Mouse (Mus musculus) gastrocnemius, adult 2 months (tissue): ENCODE results near the gene Gcgr. TPM values are rescaled to one million over a fixed set of nuclear protein-coding genes. Genes with fewer than 3 reads are reported as not detected.

Experiments
- DNase-seq: peaks from one replicate; pipeline ENCODE4 v3.0.0; 2022
- H3K27ac ChIP-seq: fragments of 200-600 bp; 2 replicates; pipeline ENCODE4 v1.8.1; 2022; ENCODE audit warnings: mild to moderate bottlenecking
- H3K4me3 ChIP-seq: fragments of 200-600 bp; 2 replicates; pipeline ENCODE4 v1.8.1; 2022; ENCODE audit warnings: mild to moderate bottlenecking, moderate library complexity
- CTCF ChIP-seq: fragments of 200-600 bp; IDR thresholded peaks from 2 replicates; pipeline ENCODE4 v1.8.1; 2022; ENCODE audit warnings: antibody characterized with exemption, mild to moderate bottlenecking, moderate library complexity
- intact Hi-C: fragments of 180-260 bp; cut with DNase I; formaldehyde crosslinking; loops from one replicate; pipeline ENCODE4 v1.15.1; 2025
- total RNA-seq, 2 experiments: library from RNA; stranded (reverse); gene quantifications; 2 replicates each; pipeline ENCODE4 v1.2.3; 2021

Gcgr gene
- total RNA-seq, 2 experiments from 2014 or later: 0.33 TPM; not detected in 1

DNA sequence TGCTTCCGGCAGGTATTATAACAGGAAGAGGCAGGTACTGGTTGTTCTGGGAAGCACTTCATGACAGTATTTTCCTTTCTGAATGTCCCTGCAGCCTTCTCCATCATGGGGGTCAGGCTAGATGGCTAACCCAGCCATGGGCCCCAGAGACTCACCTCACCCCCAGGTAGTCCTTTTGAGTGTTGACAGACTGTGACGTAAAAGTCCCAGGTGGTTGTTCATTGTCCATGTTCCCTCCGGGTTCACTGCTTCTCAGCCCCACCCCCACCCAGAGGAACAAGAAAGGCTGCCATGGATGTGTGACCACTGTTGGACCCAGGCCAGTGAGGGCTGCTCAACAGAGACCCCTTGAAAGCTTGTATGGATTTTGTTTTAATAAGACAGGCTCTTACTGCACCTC lies 37.1 kb upstream of the Gcgr start:
- intact Hi-C loops: loop anchor here (5.0 to 10.0 kb wide), 2 partner anchors 219 to 291 kb away; partner anchors contain the start of genes Cenpx, Gps1, Lrrc45 and Rfng
- H3K27ac ChIP-seq: no peak overlapping the region
- H3K4me3 ChIP-seq: peak overlapping the region; percentile 92; the same call in 1 of the 2 replicates

DNA sequence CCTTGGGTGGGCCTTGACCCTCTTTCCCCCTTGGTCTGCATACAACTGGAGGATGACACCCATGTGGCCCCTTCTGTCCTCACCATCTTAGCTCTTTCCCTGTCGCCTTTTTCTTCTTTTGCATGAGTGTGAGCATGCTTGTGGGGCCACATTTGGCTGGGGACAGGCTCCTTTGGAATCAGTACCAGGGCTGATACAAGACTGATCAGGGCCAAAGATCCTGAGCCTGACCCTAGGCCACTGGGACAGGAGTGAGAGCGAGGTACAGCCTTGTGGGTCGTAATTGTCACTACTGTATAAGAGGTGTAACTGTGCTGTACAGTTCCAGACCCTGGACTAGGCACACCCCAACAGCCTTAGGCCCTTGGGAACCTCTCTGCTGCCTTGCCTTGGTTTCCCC lies 36.6 kb upstream of the Gcgr start:
- TF ChIP-seq CTCF: no peak
- H3K27ac ChIP-seq: no peak overlapping the region
- DNase-seq: no peak
- H3K4me3 ChIP-seq: no peak overlapping the region
- intact Hi-C loops: loop anchor here (5.0 to 10.0 kb wide), 2 partner anchors 218 to 291 kb away; partner anchors contain the start of genes Cenpx, Gps1, Lrrc45 and Rfng

More for the DNA sequence above, 37.1 kb upstream of the Gcgr start:
- no peak for TF ChIP-seq CTCF
- DNase-seq: no peak

DNA sequence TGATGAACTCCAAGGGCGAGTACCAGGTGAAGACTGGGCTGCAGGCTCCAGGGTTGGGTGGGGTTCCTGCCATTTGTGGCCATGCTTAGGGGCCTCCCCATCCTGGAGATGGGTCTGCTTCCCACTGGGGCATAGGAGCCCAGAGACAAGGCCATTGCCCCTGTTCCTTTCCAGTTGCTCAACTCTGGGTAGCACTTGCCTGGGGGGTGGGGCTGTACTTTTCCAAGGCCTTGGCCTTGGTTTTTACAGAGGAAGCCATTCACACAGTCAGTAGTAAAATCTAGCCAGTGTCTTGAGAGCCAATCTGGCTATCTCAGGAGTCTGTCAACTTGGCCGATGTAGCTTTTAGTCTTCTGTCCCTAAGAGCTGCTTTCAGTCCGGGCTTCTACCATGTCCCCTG lies 33.1 kb upstream of the Gcgr start:
- TF ChIP-seq CTCF: no peak
- intact Hi-C loops: loop anchor here (10.0 kb wide), 1 partner anchor 287 kb away; the partner anchor contains the start of genes Gps1 and Rfng
- peak overlapping the region; percentile 28; the same call in 1 of the 2 replicates for H3K27ac ChIP-seq
- no peak overlapping the region for H3K4me3 ChIP-seq
- DNase-seq: no peak

DNA sequence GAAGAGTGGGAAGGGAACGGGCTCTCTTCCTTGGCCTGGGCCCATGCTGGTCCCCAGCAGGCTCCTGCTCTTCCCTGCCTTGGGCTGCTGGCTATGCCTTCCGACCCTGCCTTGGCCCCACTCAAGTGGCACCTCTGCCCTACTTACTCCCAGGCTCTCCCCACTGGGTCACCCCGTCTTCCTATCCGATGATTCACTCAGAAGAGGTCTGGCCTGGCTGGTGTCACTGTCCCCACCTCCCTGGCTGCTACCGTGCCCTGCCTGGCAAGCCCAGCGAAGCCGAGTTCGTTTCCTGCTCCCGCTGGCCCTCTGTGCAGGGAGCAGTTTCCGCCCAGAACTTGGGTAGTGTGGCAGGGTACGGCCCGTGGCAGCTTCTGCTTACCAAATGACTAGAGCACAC lies 32.3 kb upstream of the Gcgr start:
- peak overlapping the region; percentile 28; the same call in 1 of the 2 replicates for H3K27ac ChIP-seq
- no peak for TF ChIP-seq CTCF
- intact Hi-C loops: loop anchor here (10.0 kb wide), 1 partner anchor 287 kb away; the partner anchor contains the start of genes Gps1 and Rfng
- H3K4me3 ChIP-seq: no peak overlapping the region
- DNase-seq: no peak

DNA sequence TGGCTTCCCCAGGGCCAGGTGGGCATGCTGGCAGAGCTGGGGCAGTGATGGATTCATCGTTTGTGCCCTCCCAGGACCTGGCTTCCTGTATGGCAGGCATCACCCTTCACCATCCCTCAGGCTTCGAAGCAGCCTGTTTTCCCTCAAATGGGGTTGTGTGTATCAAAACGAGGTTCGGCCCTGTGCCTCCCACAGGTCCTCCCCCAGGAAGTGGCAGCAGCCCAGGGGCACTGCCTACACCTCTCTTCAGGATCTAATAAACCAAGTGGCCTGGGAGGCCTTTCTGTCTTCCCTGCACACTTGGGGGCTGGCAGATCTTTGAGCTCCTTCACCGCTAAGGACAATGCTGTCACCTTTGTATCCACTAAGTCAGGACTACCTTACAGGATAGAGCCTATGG lies 31.6 kb upstream of the Gcgr start:
- no peak for DNase-seq
- Histone ChIP-seq H3K27ac (no peak overlapping the region), H3K4me3 (no peak overlapping the region)
- no peak for TF ChIP-seq CTCF
- intact Hi-C loops: loop anchor here (10.0 kb wide), 1 partner anchor 286 kb away; the partner anchor contains the start of genes Gps1 and Rfng

DNA sequence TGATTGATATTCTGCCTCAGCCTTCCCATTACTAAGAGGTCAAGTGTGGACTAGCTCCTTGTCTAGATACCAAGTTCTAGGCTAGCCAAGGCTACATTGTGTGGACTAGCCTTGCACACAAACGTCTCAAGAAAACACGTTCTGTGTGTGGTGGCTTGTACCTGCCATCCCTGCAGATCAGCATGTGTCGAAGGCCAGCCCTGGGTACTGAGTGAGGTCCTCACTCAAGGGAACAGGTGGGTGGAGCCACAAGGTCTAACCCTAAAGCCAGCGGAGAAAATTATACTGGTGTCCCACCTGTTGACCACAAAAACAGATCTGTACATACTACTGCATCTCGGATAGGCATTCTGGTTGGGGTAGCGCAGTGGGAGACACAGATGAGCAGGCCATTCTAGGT lies 30.6 kb upstream of the Gcgr start:
- no peak for DNase-seq
- TF ChIP-seq CTCF: no peak
- no peak overlapping the region for H3K4me3 ChIP-seq
- intact Hi-C loops: loop anchor here (10.0 kb wide), 1 partner anchor 285 kb away; the partner anchor contains the start of genes Gps1 and Rfng
- H3K27ac ChIP-seq: no peak overlapping the region

DNA sequence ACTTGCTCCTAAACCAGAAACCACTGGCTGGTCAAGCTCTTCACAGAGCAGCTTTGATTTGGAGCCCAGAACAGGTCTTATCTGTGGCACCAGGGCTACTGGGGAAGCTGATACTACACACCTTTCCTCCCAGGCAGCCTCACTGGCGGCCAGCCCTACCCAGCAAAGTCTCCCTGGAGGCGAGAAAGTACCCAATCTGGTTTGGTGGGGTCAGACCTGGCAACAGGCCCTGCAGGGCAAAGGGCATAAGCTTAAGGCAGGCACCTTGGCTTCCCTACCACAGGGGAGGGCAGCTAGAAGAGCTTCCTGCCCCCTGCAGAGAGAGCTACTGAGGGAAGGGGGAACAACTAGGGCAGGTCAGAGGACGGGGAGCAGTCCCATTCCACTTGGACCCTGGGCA lies 30.1 kb upstream of the Gcgr start:
- Histone ChIP-seq H3K27ac (no peak overlapping the region), H3K4me3 (no peak overlapping the region)
- TF ChIP-seq CTCF: no peak
- intact Hi-C loops: no loop called here
- no peak for DNase-seq

DNA sequence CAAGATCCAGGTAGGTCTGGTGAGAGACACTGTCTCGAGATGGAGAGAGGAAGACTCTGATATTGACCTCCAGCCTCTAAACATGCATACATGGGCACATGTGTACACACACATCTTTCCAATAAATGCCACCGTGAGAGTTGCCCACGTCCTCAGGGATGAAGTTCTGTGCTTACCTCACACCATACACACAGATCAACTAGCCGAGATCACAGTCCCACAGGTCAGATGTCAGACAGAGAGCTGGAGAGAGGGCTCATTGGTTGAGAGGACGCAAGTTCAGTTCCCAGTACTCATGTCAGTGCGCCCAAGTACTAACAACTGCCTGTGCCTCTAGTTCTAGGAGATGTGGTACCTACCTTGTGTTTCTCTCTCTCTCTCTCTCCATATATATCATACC lies 29.5 kb upstream of the Gcgr start:
- no peak for TF ChIP-seq CTCF
- H3K4me3 ChIP-seq: no peak overlapping the region
- intact Hi-C loops: no loop called here
- H3K27ac ChIP-seq: no peak overlapping the region
- DNase-seq: no peak

DNA sequence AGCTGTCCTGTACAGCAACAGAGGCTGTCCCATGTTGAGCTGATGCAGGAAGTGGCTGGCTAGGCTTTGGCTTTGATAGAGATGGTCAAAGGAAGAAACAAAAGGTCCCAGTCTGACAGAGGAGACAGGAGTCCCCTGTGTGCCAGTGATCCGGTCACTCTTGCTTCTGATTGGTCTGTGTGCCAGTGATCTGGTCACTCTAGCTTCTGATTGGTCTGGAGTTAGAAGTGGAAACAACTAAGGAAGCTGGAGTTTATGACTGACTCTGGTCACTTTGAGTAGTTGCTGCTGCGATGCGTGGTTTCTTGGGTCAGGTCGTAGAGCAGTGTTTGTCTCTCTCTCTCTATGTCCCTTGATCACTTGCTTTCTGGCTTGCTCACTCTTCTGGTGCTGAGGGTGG lies 28.8 kb upstream of the Gcgr start:
- intact Hi-C loops: no loop called here
- no peak for DNase-seq
- TF ChIP-seq CTCF: no peak
- Histone ChIP-seq H3K27ac (no peak overlapping the region), H3K4me3 (no peak overlapping the region)

DNA sequence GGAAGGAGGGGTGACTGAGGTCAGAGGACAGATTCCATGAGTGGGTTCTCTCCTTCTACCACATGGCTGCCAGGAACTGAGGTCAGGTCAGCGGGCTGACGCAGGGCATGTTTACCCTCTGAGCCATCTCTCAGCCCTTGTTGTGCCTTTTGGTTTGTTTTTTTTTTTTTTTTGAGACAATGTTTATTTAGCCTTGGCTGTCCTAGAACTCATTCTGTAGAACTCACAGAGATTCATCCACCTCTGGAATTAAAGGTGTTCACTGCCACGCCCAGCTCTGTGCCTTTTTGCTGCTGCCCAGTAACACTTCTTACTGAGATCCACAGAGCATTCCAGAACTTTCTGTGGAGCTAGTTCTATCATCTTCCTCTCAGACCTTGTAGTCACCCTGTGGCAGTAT lies 24.8 kb upstream of the Gcgr start:
- no peak for DNase-seq
- no peak for TF ChIP-seq CTCF
- H3K27ac ChIP-seq: no peak overlapping the region
- intact Hi-C loops: no loop called here
- no peak overlapping the region for H3K4me3 ChIP-seq

DNA sequence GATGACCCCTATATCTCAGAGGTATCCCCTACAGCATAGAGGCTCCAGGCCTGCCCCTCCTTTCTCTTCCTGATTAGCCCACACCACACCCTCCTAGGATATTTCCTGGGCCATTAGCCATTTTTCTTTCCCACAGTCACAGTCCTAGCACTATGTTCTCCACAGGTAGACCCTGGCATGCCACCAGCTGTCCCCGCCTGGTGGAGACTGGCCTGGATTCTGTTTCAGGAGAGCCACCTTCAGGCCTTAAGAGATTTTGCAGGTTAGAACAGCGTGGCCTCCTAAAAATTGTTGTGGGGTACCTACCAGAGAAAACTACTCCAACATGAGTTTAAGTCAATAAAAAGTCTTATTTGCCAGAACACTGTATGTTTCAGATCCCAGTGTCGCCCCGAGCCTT lies 23.6 kb upstream of the Gcgr start:
- Histone ChIP-seq H3K4me3 (no peak overlapping the region), H3K27ac (no peak overlapping the region)
- no peak for DNase-seq
- intact Hi-C loops: no loop called here
- peak; percentile 38 for TF ChIP-seq CTCF

DNA sequence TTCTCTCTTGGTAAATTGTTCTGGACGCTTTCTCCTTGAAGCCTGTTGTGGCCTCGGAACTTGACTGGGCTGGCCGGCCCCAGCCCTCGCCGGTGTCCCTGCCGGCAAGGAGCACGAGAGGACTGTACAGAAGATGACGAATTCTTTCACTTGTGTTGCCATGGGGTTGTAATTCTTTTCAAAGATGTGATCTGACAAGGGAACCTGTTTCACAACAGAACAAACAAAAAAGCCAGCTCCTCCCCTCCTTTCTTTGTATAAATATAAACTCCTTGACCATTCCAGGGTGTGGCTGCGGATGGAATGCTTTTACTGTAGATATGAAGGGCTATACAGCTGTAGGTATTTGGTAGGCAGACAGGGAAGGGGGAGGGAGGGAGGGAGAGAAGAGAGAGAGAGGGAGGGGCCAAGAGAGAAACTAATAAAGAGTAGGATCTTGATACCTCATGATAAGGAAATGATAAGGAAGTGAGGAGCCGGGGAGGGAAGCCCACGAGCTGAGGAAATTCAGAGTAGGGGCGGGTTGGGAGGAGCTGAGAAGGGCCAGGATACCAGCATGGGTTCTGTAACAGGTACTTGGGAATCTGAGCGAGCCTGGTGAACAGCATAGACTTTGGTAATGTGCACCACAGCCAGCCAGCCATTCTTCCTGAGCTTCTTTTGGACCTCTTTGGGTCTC lies 22.7 kb upstream of the Gcgr start:
- intact Hi-C loops: no loop called here
- no peak for DNase-seq
- no peak overlapping the region for H3K4me3 ChIP-seq
- TF ChIP-seq CTCF: no peak
- H3K27ac ChIP-seq: no peak overlapping the region

DNA sequence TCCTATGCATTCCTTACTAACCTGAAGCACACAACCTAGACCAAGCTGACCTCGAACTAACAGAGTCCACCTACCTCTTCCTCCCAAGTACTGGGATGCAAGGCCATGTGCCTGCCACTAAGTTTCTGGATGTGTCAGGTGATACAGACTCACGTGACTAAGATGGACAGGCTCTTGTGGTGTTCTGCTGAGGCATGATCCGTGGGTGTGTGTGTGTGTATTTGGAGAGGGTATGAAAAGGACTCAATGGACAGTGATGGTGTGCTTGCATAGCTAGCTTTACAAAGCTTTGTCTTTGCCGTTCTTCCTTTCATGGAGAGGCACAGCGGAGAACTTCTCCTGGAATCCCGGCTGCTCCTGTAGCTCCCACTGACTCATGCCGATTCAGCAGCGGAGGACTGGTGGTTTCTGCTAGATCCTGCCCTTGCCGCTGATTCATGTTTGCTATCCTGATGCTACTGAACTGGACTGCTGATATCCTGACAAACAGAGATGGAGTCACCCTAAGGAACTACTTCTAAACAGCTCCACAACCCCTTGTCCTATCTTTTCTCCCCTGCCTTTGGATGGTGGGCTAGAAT lies 22.1 kb upstream of the Gcgr start:
- intact Hi-C loops: no loop called here
- no peak overlapping the region for H3K4me3 ChIP-seq
- TF ChIP-seq CTCF: no peak

DNA sequence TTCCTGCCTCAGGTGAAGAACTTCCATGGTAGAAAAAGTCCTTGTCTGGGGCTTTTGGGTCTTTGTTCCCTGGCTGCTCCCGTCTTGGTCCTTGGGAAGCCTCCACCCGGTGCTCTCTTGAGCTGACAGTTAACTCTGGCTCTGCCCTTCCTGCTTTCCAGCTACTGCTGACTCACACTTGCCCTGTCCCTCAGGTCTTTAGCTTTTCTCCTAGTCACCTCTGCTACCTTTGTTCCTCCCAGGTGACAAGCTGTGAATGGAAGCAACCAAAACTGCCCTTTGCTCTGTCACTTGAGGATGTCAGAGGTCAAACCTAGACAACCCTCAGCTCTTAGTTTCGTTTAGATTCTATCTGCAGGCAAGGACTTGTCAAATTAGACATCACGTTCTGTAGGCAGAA lies 20.6 kb upstream of the Gcgr start:
- no peak for TF ChIP-seq CTCF
- H3K4me3 ChIP-seq: no peak overlapping the region
- no peak for DNase-seq
- intact Hi-C loops: no loop called here
- H3K27ac ChIP-seq: no peak overlapping the region

More for the DNA sequence above, 22.1 kb upstream of the Gcgr start:
- no peak overlapping the region for H3K27ac ChIP-seq
- no peak for DNase-seq
